Mouse (Mus musculus): Measurements from ENCODE around the gene Zfp687.

Zfp687 gene

DNA sequence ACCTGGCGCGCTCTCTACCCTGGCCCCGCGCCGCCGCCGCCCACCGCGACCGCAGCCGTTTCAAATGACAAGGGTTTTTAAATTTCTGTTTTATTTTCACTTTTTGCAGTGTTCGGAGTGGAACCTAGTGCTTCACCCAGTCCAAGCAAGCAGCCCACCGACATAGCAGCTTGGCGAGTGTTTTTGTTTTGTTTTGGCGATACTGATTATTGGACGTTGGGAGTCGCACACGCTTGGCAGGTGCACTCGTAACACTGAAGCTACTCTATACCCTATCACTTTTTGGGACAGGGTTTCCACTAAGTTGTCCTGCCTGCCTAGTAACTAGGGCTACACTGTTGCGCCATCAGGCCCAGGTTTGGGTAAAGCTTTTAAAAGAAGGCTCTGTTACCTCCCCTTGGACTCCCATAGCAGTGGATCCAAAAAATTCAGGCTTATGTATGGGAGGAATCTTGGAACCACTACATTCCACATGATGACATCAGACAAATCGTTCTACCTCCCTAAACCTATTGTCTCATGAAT, 1.3 kb upstream of the Zfp687 start:
- no peak for DNase-seq

DNA sequence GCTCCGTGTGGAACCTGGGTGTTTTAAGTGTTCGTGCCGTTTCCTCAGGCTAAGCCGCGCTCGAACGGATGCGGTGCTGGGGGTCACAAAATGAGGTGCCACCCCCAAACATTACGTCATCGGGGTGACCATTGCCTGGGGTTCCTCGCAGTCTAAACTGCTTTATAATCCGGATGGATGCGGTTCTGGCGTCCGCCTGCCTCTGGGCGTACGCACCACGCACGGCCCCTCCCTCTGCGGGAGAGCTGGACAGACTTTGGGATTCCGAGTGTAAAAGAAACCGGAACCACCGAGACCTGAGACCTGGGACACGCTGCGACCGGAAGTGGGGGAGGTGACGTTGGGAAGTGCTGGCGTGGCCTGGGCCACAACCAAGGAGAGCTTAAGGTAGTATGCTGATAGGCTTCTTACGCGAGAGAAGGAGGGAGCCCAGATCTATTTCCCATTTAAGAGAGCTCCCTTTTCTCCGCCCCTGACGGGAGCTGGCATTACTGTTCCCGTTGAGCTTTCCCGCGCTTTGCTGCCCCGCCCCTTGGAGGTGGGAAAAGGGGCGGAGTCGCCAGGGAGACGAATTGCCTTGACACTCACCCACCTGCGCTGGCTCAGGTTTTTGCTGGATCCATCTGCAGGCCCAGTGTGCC, 763 bp upstream of the Zfp687 start:
- peak; percentile 97 for DNase-seq

- DNase-seq = peak; percentile 58 to 67
These were observed 658 bp downstream of the Zfp687 start for GRCm38 (mm10) chr3:95014428-95015151.

- peak; percentile 69 to 75 for DNase-seq
These were observed 1.4 kb downstream of the Zfp687 start for GRCm38 (mm10) chr3:95013699-95014427.

GRCm38 (mm10) chr3:95012982-95013381, 2.3 kb downstream of the Zfp687 start:
- no peak for DNase-seq

DNA sequence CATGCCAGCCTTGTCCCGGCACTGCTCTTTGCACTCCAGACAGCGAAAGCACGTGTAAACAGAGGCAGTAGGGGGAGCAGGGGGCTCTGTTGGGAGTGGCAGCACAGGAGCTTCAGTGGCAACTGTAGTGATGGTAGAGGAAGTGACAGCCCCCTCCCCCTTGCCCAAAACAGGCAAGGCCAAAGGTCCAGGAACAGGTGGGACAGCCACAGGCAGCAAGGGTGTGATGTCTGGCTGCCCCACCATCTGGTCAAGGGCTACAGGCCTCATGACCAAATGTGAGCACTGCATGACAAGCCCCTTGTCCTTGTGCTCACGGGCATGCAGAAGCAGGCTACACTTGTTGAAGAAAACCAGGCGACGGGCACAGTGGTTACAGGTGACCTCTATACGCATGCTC, 4.9 kb downstream of the Zfp687 start:
- DNase-seq = no peak

GRCm38 (mm10) chr3:95007706-95008105, 7.5 kb downstream of the Zfp687 start:
- no peak for DNase-seq

DNA sequence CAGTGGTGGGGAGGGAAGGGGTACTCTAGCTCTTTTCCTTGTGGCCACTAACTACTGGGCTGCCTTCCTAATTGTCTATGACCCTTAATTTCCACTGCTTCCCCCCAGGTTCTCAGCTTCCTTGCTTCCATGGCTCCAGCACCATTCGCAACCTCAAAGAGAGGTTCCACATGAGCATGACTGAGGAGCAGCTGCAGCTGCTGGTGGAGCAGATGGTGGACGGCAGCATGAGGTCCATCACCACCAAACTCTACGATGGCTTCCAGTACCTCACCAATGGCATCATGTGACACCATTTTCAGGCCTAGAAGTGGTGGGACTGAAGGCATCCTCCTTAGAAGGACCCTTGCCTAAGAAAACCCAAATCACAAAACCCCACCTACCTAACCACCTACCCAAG, 9.6 kb downstream of the Zfp687 start:
- DNase-seq = no peak

- DNase-seq = no peak
These were observed 12.0 kb downstream of the Zfp687 start for GRCm38 (mm10) chr3:95003273-95003672.

GRCm38 (mm10) chr3:95002569-95002968, 12.7 kb downstream of the Zfp687 start:
- DNase-seq = no peak

DNA sequence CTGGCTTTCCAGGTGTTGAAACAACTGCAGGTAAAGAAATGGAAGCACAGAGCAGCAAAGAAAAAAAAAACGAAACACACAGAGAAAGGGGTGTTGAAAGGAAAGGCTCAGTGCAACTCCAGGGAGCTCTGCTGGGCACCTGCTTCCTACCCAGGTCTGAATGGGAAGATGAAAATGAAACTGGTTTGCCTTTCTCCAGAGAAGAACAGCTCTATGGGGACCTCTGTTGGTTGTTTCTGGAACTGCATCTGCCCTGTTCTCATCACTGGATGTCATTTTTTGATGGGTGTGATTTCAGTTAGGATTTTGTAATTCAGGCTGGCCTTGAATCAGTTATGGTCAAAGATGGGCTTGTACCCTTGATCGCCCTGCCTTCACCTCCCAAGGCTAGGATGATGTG, 18.3 kb downstream of the Zfp687 start:
- DNase-seq = peak; percentile 86 to 87

DNA sequence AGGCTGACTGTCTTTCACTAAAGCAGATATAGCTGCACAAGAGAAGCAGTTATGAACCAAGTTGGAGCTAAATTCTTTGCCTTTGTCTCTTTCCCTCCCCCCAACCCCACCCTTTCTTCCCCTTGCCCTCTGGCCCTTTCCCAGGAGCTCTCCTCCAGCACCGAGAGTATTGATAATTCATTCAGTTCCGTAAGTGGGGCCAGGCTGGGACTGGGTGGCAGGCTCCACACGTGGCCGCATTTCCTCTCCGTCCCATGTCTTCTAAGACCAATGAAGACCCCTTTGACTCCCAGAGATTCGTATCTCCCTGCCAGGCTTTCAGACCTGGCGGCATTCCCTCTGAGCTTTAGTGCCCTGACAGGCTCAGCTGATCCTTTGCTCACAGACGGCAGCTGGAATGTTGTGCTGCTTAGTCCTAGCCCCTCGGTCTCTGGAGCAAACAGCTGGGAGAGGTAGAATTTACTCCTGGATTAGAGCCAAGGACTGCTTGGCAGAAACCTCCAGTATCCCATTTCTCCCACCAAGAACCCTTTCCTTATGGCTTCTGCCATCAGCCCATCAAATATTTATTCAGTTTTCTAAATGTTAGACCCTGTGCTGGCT, 26.0 kb downstream of the Zfp687 start:
- no peak for DNase-seq

GRCm38 (mm10) chr3:94987578-94987977, 27.7 kb downstream of the Zfp687 start:
- DNase-seq = no peak

DNA sequence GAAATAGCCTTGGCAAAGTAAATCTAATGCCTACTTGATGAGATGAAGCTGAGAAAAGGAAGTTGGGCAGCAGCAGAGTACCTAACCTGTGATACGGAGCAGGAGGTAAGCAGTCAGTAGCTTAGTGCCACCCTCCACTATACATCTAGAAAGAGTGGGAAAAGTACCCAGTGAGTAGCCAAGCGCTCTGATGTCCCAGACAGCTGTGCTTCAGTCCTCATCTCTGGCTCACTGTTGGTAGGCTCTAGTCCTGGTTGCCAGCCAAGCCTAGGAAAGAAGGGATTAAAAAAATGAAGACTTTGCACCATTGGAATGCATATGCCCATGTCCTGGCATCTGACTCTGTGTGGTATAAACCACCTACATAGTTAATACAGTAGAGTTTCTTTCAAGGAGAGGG, 29.7 kb downstream of the Zfp687 start:
- no peak for DNase-seq

DNA sequence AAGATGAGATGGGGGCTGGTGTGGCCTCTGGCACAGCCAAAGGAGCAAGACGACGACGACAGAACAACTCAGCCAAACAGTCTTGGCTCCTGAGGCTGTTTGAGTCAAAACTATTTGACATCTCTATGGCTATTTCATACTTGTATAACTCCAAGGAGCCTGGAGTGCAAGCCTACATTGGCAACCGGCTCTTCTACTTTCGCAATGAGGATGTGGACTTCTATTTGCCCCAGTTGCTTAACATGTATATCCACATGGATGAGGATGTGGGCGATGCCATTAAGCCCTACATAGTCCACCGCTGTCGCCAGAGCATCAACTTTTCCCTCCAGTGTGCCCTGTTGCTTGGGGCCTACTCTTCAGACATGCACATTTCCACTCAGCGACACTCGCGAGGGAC, 30.9 kb downstream of the Zfp687 start:
- no peak for DNase-seq

DNA sequence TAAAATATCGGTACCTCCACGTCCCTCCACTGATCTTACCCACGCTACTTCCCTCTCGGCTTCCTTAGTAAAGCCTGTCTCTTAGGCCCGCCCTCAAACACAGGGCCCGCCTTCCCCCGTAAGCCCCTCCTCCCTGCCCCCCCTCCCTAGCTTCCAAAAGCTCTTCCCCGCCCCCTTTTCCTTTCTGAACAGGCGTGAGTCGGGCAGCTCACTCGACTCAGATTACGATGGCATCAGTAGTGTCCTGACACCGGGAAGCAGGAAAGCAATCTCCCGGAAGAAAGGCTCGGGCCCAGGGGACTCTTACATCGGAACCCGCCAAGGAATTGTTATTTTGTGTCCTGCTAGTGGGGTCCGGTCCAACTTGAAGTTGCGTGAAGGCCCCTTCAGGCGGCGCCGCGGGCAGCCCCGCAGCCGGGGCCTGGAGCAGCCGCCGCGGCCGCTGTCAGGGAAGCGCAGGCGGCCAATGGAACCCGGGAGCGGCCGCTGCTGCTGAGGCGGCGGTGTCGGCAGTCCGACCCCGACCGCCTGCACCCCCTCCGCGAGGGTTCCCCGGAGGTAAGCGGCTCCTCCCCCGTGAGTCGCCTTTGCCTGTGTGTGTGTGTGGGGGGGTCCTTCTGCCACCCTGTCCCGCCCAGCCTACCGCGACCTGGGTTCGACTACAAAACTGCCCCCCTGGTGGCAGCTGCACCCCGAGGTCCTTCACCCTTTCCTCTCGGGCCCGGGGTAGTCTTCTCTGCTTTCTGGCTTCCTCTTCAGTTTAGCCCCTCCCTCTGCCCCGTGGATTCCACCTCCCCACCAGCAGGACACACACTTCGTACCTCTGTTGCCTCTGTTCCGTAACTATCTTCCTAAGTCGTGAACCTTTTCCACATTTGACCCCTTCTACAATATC, 40.5 kb downstream of the Zfp687 start, which contains the start of gene Pi4kb:
Gene Pi4kb, plus strand, starts transcription at position 204 of the 895 bp plus-strand sequence.
- peak; percentile 79 to 87 for DNase-seq

GRCm38 (mm10) chr3:94974026-94974527, 41.2 kb downstream of the Zfp687 start:
- DNase-seq = no peak

DNA sequence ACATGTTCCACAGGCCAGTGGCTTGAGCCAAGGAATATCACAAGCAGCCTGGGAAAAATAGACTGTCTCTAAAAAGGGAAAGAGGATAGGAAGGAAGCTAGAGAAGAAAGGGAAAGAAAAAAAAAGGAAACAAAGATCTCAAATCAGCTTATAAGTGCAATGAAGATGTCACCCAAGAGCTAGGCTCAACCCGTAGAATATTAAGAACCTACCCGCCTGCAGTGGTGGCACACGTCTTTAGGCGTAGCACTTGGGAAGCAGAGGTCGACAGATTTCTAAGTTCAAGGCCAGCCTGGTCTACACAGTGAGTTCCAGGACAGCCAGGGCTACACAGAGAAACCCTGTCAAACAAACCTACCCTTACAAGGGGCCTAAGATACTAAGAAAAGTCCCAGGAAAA, 41.6 kb downstream of the Zfp687 start:
- no peak for DNase-seq

- no peak for DNase-seq
These were observed 42.7 kb downstream of the Zfp687 start for GRCm38 (mm10) chr3:94972552-94972951.

DNA sequence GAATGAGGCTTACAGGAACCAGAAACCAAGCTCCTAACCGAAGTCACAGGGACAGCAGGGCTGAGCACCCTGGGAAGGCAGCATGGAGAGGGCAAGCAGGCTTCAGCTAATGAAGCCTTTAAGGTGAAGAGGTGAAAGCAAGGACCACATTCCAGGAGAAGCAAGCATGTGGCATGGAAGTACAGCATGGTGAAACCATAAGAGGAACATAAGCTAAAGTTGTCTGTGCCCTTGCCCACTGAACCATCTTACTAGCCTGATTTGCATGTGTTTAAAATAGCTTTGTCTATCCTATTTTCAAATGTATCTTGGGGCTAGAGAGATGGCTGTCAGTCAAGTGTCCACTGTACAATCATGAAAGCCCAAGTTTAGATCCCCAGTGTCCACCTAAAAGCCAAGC, 49.4 kb downstream of the Zfp687 start:
- DNase-seq = no peak

DNA sequence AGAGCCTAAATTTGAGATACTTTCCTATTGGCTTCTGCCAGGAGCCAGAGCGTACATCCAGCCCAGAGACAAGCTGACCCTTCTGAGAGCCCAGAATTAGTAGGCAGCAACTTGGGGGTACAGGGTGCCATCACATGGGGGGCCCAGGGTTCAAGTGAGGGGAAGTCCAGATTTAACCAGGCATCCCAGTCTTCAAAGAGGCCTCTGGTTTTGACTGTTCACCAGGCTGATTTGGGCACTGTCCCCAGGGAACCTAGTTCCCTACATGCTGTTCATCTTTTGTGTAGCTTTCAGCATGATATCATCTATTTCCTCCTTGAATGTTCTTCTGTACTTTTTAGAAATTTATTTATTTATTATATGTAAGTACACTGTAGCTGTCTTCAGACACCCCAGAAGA, 50.3 kb downstream of the Zfp687 start:
- DNase-seq = no peak

- no peak for DNase-seq
These were observed 54.9 kb downstream of the Zfp687 start for GRCm38 (mm10) chr3:94960322-94960721.
